Mouse (Mus musculus): ENCODE measurements around the gene Ltf. TPM values are rescaled to one million over a fixed set of nuclear protein-coding genes. Genes with fewer than 3 reads are reported as not detected.
A peak's percentile ranks its signal among the peaks of the same experiment; 100 is the strongest.

Gene Ltf
- polyA plus RNA-seq (2016; fragmentation: Nextera tagmentation; extraction: Ambion mirVana): 0.27 TPM in 1 of 2 replicates, not detected in the other

GRCm38 (mm10) chr9:111019022-111019421 lies at the start of gene Ltf:
Gene Ltf (plus strand): TSS chr9:111019271.
- H3K9me3 ChIP-seq: no peaks in the 10 kb centered on the region
- no peaks in the 10 kb centered on the region for H3K36me3 ChIP-seq
- H3K27ac ChIP-seq: no peak within 1 kb of the TSS
- no peak for DNase-seq (ENCODE audit: low spot score)
- no peaks in the 10 kb centered on the region for H3K27me3 ChIP-seq (ENCODE audit: insufficient read depth, poor library complexity, severe bottlenecking)
- no peaks in the 10 kb centered on the region for H3K4me1 ChIP-seq (replicated peaks)
- 72% methylated on average over 5 of the region's 5 CpGs for WGBS
- H3K4me3 ChIP-seq: no peak within 1 kb of the TSS

- no peak for DNase-seq (ENCODE audit: low spot score)
- no peaks in the 10 kb centered on the region for H3K36me3 ChIP-seq
- no peak overlapping the region for H3K4me3 ChIP-seq
- no peaks in the 10 kb centered on the region for H3K4me1 ChIP-seq (replicated peaks)
- H3K27ac ChIP-seq: no peak overlapping the region
- no peaks in the 10 kb centered on the region for H3K27me3 ChIP-seq (ENCODE audit: insufficient read depth, poor library complexity, severe bottlenecking)
- H3K9me3 ChIP-seq: no peaks in the 10 kb centered on the region
- WGBS: 93% methylated on average over 11 of the region's 11 CpGs
Measured at GRCm38 (mm10) chr9:110979411-110979810, 39.7 kb upstream of the Ltf start.

GRCm38 (mm10) chr9:110982351-110982750 lies 36.7 kb upstream of the Ltf start:
- 54% methylated on average over 4 of the region's 4 CpGs for WGBS
- Histone ChIP-seq H3K27me3 (ENCODE audit: insufficient read depth, poor library complexity, severe bottlenecking) (no peaks in the 10 kb centered on the region), H3K9me3 (0 out of 2 replicates have a peak, but pooled peaks cover 3% of the 10 kb centered on the region), H3K27ac (no peak overlapping the region), H3K4me3 (no peak overlapping the region), H3K36me3 (no peaks in the 10 kb centered on the region), H3K4me1 (replicated peaks) (no peaks in the 10 kb centered on the region)
- DNase-seq (ENCODE audit: low spot score): no peak

GRCm38 (mm10) chr9:110984096-110984495 lies 35.0 kb upstream of the Ltf start:
- H3K4me3 ChIP-seq: no peak overlapping the region
- H3K27me3 ChIP-seq (ENCODE audit: insufficient read depth, poor library complexity, severe bottlenecking): no peaks in the 10 kb centered on the region
- no peak overlapping the region for H3K27ac ChIP-seq
- no peaks in the 10 kb centered on the region for H3K4me1 ChIP-seq (replicated peaks)
- no peak for DNase-seq (ENCODE audit: low spot score)
- no peaks in the 10 kb centered on the region for H3K36me3 ChIP-seq
- H3K9me3 ChIP-seq: 0 out of 2 replicates have a peak, but pooled peaks cover 3% of the 10 kb centered on the region
- WGBS: 92% methylated on average over 9 of the region's 9 CpGs

GRCm38 (mm10) chr9:110985541-110985940 lies 33.5 kb upstream of the Ltf start:
- H3K36me3 ChIP-seq: no peaks in the 10 kb centered on the region
- 95% methylated on average over 5 of the region's 5 CpGs for WGBS
- no peak overlapping the region for H3K27ac ChIP-seq
- DNase-seq (ENCODE audit: low spot score): no peak
- H3K4me1 ChIP-seq (replicated peaks): no peaks in the 10 kb centered on the region
- H3K4me3 ChIP-seq: no peak overlapping the region
- 0 out of 2 replicates have a peak, but pooled peaks cover 3% of the 10 kb centered on the region for H3K9me3 ChIP-seq
- no peaks in the 10 kb centered on the region for H3K27me3 ChIP-seq (ENCODE audit: insufficient read depth, poor library complexity, severe bottlenecking)

GRCm38 (mm10) chr9:110985951-110986350 lies 33.1 kb upstream of the Ltf start:
- Histone ChIP-seq H3K4me1 (replicated peaks) (no peaks in the 10 kb centered on the region), H3K27ac (no peak overlapping the region), H3K4me3 (no peak overlapping the region), H3K27me3 (ENCODE audit: insufficient read depth, poor library complexity, severe bottlenecking) (no peaks in the 10 kb centered on the region), H3K36me3 (no peaks in the 10 kb centered on the region), H3K9me3 (0 out of 2 replicates have a peak, but pooled peaks cover 3% of the 10 kb centered on the region)
- no peak for DNase-seq (ENCODE audit: low spot score)
- WGBS: 87% methylated on average over 8 of the region's 8 CpGs

GRCm38 (mm10) chr9:110987331-110987730 lies 31.7 kb upstream of the Ltf start:
- no peak for DNase-seq (ENCODE audit: low spot score)
- Histone ChIP-seq H3K36me3 (no peaks in the 10 kb centered on the region), H3K4me1 (replicated peaks) (no peaks in the 10 kb centered on the region), H3K27me3 (ENCODE audit: insufficient read depth, poor library complexity, severe bottlenecking) (no peaks in the 10 kb centered on the region), H3K27ac (no peak overlapping the region), H3K4me3 (no peak overlapping the region), H3K9me3 (0 out of 2 replicates have a peak, but pooled peaks cover 3% of the 10 kb centered on the region)
- WGBS: 79% methylated on average over 4 of the region's 4 CpGs

GRCm38 (mm10) chr9:110988078-110988477 lies 31.0 kb upstream of the Ltf start:
- Histone ChIP-seq H3K27me3 (ENCODE audit: insufficient read depth, poor library complexity, severe bottlenecking) (no peaks in the 10 kb centered on the region), H3K27ac (no peak overlapping the region), H3K36me3 (no peaks in the 10 kb centered on the region), H3K9me3 (0 out of 2 replicates have a peak, but pooled peaks cover 3% of the 10 kb centered on the region), H3K4me1 (replicated peaks) (no peaks in the 10 kb centered on the region), H3K4me3 (no peak overlapping the region)
- WGBS: 90% methylated on average over 3 of the region's 3 CpGs
- DNase-seq (ENCODE audit: low spot score): no peak

- H3K36me3 ChIP-seq: no peaks in the 10 kb centered on the region
- H3K27me3 ChIP-seq (ENCODE audit: insufficient read depth, poor library complexity, severe bottlenecking): no peaks in the 10 kb centered on the region
- 0 out of 2 replicates have a peak, but pooled peaks cover 3% of the 10 kb centered on the region for H3K9me3 ChIP-seq
- 67% methylated on average over 4 of the region's 4 CpGs for WGBS
- no peak overlapping the region for H3K27ac ChIP-seq
- H3K4me1 ChIP-seq (replicated peaks): 0 out of 2 replicates have a peak, but pooled peaks cover 4% of the 10 kb centered on the region
- no peak overlapping the region for H3K4me3 ChIP-seq
- DNase-seq (ENCODE audit: low spot score): no peak
Measured at GRCm38 (mm10) chr9:110989141-110989540, 29.9 kb upstream of the Ltf start.

- Histone ChIP-seq H3K4me3 (no peak overlapping the region), H3K4me1 (replicated peaks) (0 out of 2 replicates have a peak, but pooled peaks cover 4% of the 10 kb centered on the region), H3K27me3 (ENCODE audit: insufficient read depth, poor library complexity, severe bottlenecking) (no peaks in the 10 kb centered on the region), H3K27ac (no peak overlapping the region), H3K36me3 (no peaks in the 10 kb centered on the region), H3K9me3 (0 out of 2 replicates have a peak, but pooled peaks cover 3% of the 10 kb centered on the region)
- DNase-seq (ENCODE audit: low spot score): no peak
- WGBS: 80% methylated on average over 2 of the region's 2 CpGs
Measured at GRCm38 (mm10) chr9:110989543-110989942, 29.5 kb upstream of the Ltf start.

GRCm38 (mm10) chr9:110990204-110990603 lies 28.9 kb upstream of the Ltf start, which contains the start of gene Rtp3:
Gene Rtp3 (minus strand): TSS chr9:110990583.
- Histone ChIP-seq H3K27ac (no peak within 1 kb of the TSS), H3K9me3 (0 out of 2 replicates have a peak, but pooled peaks cover 3% of the 10 kb centered on the region), H3K4me1 (replicated peaks) (0 out of 2 replicates have a peak, but pooled peaks cover 7% of the 10 kb centered on the region), H3K4me3 (no peak within 1 kb of the TSS), H3K27me3 (ENCODE audit: insufficient read depth, poor library complexity, severe bottlenecking) (no peaks in the 10 kb centered on the region), H3K36me3 (no peaks in the 10 kb centered on the region)
- WGBS: 74% methylated on average over 6 of the region's 6 CpGs
- DNase-seq (ENCODE audit: low spot score): no peak

GRCm38 (mm10) chr9:110993281-110993709 lies 25.8 kb upstream of the Ltf start:
- 0 out of 2 replicates have a peak, but pooled peaks cover 7% of the 10 kb centered on the region for H3K4me1 ChIP-seq (replicated peaks)
- no peak overlapping the region for H3K27ac ChIP-seq
- peak; percentile 11 for DNase-seq (ENCODE audit: low spot score)
- H3K27me3 ChIP-seq (ENCODE audit: insufficient read depth, poor library complexity, severe bottlenecking): no peaks in the 10 kb centered on the region
- H3K36me3 ChIP-seq: no peaks in the 10 kb centered on the region
- no peak overlapping the region for H3K4me3 ChIP-seq
- WGBS: 41% methylated on average over 3 of the region's 3 CpGs
- H3K9me3 ChIP-seq: no peaks in the 10 kb centered on the region

- peak overlapping the region; percentile 51 for H3K4me3 ChIP-seq
- peaks cover 16% of the 10 kb centered on the region; the same call in 1 of the 2 replicates for H3K4me1 ChIP-seq (replicated peaks)
- H3K36me3 ChIP-seq: no peaks in the 10 kb centered on the region
- no peaks in the 10 kb centered on the region for H3K9me3 ChIP-seq
- H3K27me3 ChIP-seq (ENCODE audit: insufficient read depth, poor library complexity, severe bottlenecking): no peaks in the 10 kb centered on the region
- H3K27ac ChIP-seq: peak overlapping the region; percentile 86
- DNase-seq (ENCODE audit: low spot score): peak; percentile 83
- 8% methylated on average over 13 of the region's 13 CpGs for WGBS
Measured at GRCm38 (mm10) chr9:110994716-110995172, 24.3 kb upstream of the Ltf start.

Data from hindbrain, embryonic 10.5 days (tissue).